Mouse (Mus musculus): ENCODE data around the gene Vsig2.
A peak's percentile ranks its signal among the peaks of the same experiment; 100 is the strongest.

Vsig2 gene

DNA sequence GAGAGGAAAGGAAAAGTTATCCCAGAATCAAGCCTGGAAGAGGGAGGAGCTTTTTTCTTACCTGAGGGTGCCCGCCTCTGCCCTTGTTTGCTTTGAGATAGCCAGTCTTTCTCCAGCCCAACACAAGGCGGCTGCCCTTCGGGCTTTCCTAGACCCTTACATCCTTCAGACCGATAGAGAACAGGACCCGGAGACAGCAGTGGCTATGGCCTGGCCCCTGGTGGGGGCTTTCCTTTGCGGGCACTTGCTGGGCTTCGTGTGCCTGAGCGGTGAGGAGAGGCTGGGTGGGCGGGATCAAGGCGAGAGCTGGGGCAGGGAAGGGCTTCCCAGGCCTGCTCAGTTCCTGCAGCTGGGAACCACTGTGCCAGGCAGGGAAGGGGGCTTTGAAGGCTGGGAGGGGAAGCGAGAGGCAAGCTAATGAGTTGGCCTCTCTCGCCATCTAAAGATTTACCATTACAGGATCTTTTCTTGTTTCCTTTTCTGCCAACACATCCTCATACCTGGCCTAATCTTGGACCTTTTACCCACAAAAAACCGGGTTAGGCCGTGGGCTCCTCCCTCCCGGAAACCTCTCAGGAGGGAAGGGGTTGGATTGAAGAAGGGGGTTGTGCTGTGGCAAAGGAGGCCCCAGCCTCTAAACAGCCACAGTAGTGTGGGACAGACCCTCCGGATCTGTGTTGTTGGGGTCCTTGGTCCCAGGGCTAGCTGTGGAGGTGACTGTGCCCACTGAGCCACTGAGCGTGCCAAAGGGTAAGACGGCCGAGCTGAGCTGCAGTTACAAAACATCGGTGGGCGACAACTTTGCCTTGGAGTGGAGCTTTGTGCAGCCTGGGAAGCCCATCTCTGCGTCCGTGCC lies at the start of gene Vsig2:
Gene Vsig2, plus strand, starts transcription at position 86 of the 856 bp plus-strand sequence.
- no peak for DNase-seq (ENCODE audit: extremely low spot score, low spot score)

DNA sequence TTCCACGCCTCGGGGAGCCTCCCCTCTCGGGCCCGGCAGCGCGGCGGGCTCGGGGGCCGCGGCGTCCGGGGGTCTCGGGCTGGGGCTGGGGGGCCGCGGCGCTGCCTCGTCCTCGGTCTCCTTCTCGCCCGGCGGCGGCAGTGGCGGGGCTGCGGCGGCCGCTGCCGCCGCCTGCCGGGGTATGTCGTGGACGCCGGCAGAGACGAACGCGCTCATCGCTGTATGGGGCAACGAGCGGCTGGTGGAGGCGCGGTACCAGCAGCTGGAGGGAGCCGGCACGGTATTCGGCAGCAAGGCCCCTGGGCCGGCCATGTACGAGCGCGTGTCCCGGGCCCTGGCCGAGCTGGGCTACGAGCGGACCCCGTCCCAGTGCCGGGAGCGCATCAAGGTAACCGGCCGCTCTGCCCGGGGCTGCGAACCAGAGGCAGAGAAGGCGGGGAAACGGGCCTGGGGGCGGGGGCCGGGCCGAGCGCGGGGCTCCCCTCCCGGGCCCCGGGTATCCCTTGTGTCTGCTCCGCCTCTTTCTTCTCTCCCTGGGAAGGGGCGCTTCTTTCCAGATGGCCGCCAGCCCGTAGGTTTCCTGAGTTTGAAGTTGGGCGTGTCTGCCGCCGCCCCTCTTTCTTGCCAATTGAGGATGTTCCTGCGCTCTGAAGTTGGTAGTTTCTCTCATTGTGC lies 49.5 kb upstream of the Vsig2 start:
- DNase-seq (ENCODE audit: extremely low spot score, low spot score) = peak; percentile 79

- no peak for DNase-seq (ENCODE audit: extremely low spot score, low spot score)
Observed at GRCm38 (mm10) chr9:37495761-37496160, 43.3 kb upstream of the Vsig2 start.

- DNase-seq (ENCODE audit: extremely low spot score, low spot score) = no peak
Observed at GRCm38 (mm10) chr9:37496325-37496724, 42.7 kb upstream of the Vsig2 start.

GRCm38 (mm10) chr9:37500201-37500600 lies 38.9 kb upstream of the Vsig2 start:
- DNase-seq (ENCODE audit: extremely low spot score, low spot score) = no peak

- no peak for DNase-seq (ENCODE audit: extremely low spot score, low spot score)
Observed at GRCm38 (mm10) chr9:37501170-37501569, 37.9 kb upstream of the Vsig2 start.

GRCm38 (mm10) chr9:37504348-37504747 lies 34.7 kb upstream of the Vsig2 start:
- DNase-seq (ENCODE audit: extremely low spot score, low spot score) = no peak

DNA sequence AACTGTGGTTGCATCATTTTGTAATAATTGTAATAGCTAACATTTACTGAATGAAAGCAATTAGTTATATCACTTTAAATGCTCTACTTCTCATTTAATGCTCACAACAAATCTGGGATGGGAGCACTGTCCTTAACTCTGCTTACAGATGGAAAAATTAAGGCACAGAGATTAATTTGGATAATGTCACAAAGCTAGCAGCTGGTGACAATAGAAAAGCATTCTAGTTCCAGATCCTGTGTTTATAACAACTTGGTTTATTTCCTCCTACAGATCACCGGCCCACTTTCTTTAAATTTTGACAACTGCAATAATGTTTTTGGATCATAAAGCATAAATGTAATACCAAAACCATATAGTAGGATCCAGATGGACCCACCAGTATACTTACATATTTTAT lies 33.0 kb upstream of the Vsig2 start:
- no peak for DNase-seq (ENCODE audit: extremely low spot score, low spot score)

DNA sequence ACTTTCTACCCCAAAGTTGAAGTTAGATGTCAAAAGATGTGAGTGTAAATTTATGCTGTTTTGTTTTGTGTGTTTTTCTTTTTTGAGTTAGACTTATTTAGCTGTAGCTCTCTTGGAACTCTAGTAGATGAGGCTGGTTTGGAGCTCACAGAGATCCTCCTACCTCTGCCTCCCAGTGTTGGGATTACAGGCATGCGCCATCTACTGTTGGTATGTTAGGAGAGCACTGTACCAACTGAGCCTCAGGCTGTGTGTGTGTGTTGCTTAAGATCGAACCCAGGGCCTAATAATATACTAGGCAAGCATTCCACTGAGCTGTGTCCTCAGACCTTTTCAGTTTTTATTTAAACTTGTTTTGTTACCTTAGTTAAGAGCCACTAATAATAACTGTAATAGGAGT lies 27.0 kb upstream of the Vsig2 start:
- no peak for DNase-seq (ENCODE audit: extremely low spot score, low spot score)

GRCm38 (mm10) chr9:37514456-37514855 lies 24.6 kb upstream of the Vsig2 start:
- no peak for DNase-seq (ENCODE audit: extremely low spot score, low spot score)

GRCm38 (mm10) chr9:37517467-37517866 lies 21.6 kb upstream of the Vsig2 start:
- no peak for DNase-seq (ENCODE audit: extremely low spot score, low spot score)

DNA sequence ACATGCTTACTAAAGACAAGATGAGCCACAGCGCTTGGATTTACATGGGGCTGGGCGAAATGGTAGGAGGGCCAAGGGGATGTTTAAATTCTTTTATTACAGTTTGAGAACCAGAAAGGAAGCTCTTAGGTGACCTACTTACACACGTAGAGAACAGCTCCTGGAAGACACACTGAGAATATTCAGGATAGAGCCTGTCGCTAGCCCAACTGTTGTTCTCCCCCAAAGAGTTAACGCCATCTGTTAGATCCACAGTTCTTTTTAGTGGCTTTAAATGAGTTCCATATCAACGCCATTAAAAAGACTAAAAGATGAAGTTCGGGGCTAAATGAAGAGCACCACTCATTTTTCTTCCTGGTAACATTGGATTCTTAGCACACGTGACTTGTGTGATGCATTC lies 20.1 kb upstream of the Vsig2 start:
- no peak for DNase-seq (ENCODE audit: extremely low spot score, low spot score)

- DNase-seq (ENCODE audit: extremely low spot score, low spot score) = no peak
Observed at GRCm38 (mm10) chr9:37519995-37520394, 19.1 kb upstream of the Vsig2 start.

- DNase-seq (ENCODE audit: extremely low spot score, low spot score) = no peak
Observed at GRCm38 (mm10) chr9:37525461-37525860, 13.6 kb upstream of the Vsig2 start.

DNA sequence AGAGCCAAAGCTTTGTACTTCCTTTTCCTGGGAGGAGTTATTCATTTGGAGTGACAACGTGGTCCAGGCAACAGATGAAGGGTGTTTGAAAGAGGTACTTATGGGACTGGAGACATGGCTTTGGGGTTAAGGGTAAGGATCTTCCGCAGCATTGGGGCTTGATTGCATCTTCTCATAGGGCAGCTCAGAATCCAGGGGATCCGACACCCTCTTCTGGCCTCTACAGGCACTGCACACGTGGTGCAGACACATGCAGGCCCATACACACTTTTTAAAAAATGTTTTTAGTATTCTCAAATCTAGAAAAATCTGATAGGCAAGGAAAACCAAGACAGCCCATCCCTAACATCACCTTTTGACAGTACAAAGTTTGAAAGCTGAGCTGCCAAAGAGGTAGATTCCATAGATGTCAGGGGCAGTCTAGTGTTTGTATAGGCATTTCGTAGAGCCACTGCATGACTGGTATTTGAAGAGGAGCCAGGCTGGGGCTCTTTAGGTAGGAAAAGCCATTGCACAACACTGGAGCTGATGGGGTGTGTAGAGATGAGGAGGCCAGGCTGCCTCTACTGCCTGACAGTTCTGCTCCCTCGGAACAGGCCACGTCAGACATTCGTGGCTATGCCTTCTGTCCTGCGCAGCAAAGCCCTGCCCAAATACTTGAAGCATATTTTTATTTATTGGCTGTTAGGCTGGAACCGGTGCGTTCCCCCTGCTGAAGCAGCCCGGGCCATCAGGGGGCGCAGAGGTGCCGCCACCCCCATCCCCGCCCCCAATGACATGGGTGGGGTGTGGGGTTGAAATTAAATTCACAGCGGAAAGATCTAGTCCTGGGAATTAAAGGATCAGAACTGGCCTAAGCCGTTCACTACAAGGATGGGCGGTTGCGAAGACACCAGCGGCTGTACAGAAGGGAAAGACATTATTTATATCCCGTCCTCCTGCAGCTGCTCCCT lies 12.3 kb upstream of the Vsig2 start:
- DNase-seq (ENCODE audit: extremely low spot score, low spot score) = peak; percentile 42

DNA sequence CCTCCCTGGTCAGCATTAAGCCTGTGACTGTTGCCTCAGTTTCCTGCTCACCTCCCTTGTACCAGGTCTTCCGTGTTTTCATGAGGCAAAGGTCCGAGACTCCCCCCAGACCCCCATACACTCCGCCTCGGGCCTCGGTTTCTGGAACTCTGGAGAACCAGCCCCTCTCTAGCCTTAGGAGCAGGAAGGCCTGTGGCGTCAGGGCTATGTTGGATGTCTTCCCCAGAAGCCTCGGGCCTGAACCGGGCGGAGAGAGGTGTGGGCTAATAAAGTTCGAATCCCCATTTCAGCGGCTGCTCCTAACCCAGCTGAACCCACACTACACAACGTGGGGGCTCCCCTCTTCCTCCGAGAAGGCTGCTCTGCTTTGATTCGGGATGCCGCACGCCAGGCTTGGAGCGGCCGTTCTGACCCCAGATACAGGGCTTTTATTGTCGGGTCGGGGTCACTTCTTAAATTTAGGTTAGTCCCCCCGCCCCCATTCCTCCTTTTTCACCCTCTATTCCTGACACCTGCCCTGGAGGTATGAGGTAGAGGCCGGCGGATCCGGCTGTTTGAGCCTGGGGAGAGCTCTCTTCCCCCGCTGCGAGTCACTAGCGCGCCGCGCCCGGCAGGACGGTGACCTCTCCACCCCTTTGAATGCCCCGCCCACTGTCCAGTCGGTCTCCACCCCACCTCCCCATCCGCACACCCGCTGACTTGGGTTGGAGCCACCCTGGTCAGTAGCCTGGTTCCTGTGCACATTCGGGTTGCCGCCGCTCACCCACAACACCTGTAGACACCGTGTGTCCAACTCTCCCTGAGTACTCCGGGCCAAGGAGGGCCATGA lies 11.4 kb upstream of the Vsig2 start, which contains the start of gene Esam:
Gene Esam, plus strand, starts transcription at position 683 of the 829 bp plus-strand sequence.
- peak; percentile 52 for DNase-seq (ENCODE audit: extremely low spot score, low spot score)

GRCm38 (mm10) chr9:37528225-37528970 lies 10.7 kb upstream of the Vsig2 start:
- DNase-seq (ENCODE audit: extremely low spot score, low spot score) = no peak

GRCm38 (mm10) chr9:37530031-37530887 lies 8.8 kb upstream of the Vsig2 start:
- peak; percentile 59 for DNase-seq (ENCODE audit: extremely low spot score, low spot score)

Data from neural tube, embryonic 10.5 days (tissue).